Mouse (Mus musculus) spleen, adult 2 months (tissue): ENCODE measurements around the gene Setd1b. TPM values are rescaled to one million over a fixed set of nuclear protein-coding genes. Genes with fewer than 3 reads are reported as not detected.

ENCODE experiments used
- DNase-seq, 2 experiments: peaks; one replicate each; pipeline versions ENCODE4 v3.0.0 to v3.0.0-alpha.2; 2012 to 2021; ENCODE audit warnings: low spot score in 2 of 2, low read depth in 1 of 2
- H3K27ac ChIP-seq: fragments of 200-500 bp; 2 replicates; pipeline ENCODE4 v1.5.1; 2012; ENCODE audit warnings: low read length, inconsistent platforms; ENCODE audit not compliant: insufficient read depth
- H3K27me3 ChIP-seq: fragments of 200-500 bp; 2 replicates; pipeline ENCODE4 v1.6.1; 2012; ENCODE audit warnings: mild to moderate bottlenecking, moderate library complexity, low read length, inconsistent platforms; ENCODE audit not compliant: control insufficient read depth, insufficient read depth
- H3K36me3 ChIP-seq: fragments of 200-500 bp; 2 replicates; pipeline ENCODE4 v1.6.1; 2012; ENCODE audit warnings: mild to moderate bottlenecking, low read length, inconsistent platforms; ENCODE audit not compliant: control insufficient read depth, insufficient read depth
- H3K4me1 ChIP-seq: fragments of 200-500 bp; 2 replicates; pipeline ENCODE4 v1.6.1; 2011; ENCODE audit warnings: inconsistent platforms; ENCODE audit not compliant: control insufficient read depth, insufficient read depth, insufficient read length
- H3K4me3 ChIP-seq: fragments of 200-500 bp; 2 replicates; pipeline ENCODE4 v1.5.1; 2011; ENCODE audit warnings: mild to moderate bottlenecking, inconsistent platforms; ENCODE audit not compliant: insufficient read depth, insufficient read length; ENCODE audit errors: extremely low read depth
- CTCF ChIP-seq: fragments of 200-500 bp; IDR thresholded peaks from 2 replicates; pipeline ENCODE4 v1.5.1; 2011; ENCODE audit warnings: mild to moderate bottlenecking, inconsistent platforms; ENCODE audit not compliant: insufficient read depth, insufficient read length, insufficient replicate concordance; ENCODE audit errors: extremely low read depth
- POLR2A ChIP-seq: fragments of 200-500 bp; IDR thresholded peaks from 2 replicates; pipeline ENCODE4 v1.6.1; 2011; ENCODE audit warnings: low read depth, low read length, inconsistent platforms
- WGBS: fragments of 180-500 bp; shearing (Covaris S2); methylation state at CpG from one replicate; pipeline ENCODE4 v1.1.7; 2018; 5-methylcytosine and 5-hydroxymethylcytosine counted together
- polyA plus RNA-seq: library from polyadenylated mRNA; depleted of rRNA; stranded (reverse); fragments of >200 nt; gene quantifications from 2 replicates; pipeline ENCODE4 v1.2.3, GENCODE M21; 2012

Gene Setd1b
- polyA plus RNA-seq, 1 experiment, result 20.5 TPM

DNA sequence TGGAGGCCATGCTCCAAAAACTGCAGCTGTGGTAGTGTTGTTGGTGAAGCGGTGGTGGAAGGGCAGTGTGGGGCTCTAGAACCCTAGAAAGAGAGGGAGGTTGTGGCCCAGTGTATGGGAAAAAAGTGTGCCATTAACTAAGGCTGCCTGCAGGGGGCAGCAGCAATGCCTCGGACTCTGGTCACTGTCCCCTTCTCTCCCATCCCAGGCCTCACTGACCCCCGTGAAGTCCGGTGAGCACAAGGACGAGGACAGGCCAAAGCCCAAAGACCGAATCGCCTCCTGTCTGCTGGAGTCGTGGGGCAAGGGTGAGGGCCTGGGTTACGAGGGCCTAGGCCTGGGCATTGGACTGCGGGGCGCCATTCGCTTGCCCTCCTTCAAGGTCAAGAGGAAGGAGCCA is 14.8 kb downstream of the Setd1b start:
- WGBS, result 95% methylated on average over 12 of the region's 12 CpGs
- H3K4me1 ChIP-seq, result peaks cover 5% of the 10 kb centered on the region; the same call in 1 of the 2 replicates
- H3K27me3 ChIP-seq, result no peaks in the 10 kb centered on the region
- H3K27ac ChIP-seq, result no peak overlapping the region
- H3K4me3 ChIP-seq, result no peak overlapping the region
- H3K36me3 ChIP-seq, result peaks cover 55% of the 10 kb centered on the region
- TF ChIP-seq POLR2A, result no peak
- peak; percentile 39; the same call in 1 of the 2 replicates for TF ChIP-seq CTCF
- no peak for DNase-seq

DNA sequence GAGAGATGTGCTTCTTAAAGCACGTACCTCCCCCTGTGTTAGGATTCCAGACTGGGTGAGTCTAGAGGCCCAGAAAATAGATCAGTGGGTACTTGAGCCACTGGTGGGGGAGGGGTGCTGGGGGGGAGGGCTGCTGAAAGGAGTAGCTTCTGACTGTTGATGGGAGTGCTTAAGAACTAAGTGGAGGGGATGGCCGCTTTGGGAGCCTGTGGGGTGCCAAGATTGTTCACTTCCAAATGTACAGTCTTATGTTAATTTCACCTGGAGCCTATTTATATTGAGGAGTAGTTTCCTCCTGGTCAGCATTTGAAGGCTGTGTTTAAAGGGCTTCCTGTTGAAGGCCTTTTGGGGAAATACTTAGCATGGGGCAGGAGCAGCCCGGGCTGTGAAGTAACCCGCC is 16.0 kb downstream of the Setd1b start:
- H3K4me1 ChIP-seq, result no peaks in the 10 kb centered on the region
- TF ChIP-seq CTCF (no peak), POLR2A (no peak)
- no peak for DNase-seq
- H3K27ac ChIP-seq, result no peak overlapping the region
- H3K27me3 ChIP-seq, result no peaks in the 10 kb centered on the region
- 92% methylated on average over 4 of the region's 4 CpGs for WGBS
- H3K36me3 ChIP-seq, result peaks cover 55% of the 10 kb centered on the region
- no peak overlapping the region for H3K4me3 ChIP-seq

DNA sequence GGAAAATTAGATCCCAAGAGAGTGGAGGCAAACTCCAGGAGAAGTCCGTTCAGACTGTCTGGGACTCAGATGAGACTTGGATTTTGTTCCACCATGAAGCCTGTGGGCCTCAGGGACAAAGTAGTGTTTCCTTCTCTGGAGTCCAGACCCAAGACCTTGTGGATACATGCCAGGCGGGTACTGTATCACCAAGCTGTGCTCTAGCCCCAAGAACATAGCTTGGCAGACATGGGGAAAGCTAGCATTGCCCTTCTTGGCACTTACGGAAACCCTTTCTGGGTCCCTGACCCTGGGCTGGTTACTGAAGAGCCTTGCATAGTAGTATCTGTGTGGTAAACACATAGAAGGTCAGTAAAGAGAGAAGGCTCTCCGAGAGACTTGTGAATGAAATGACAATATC is 17.5 kb downstream of the Setd1b start:
- DNase-seq, result no peak
- H3K27me3 ChIP-seq, result no peaks in the 10 kb centered on the region
- peaks cover 66% of the 10 kb centered on the region for H3K36me3 ChIP-seq
- no peak for TF ChIP-seq POLR2A
- TF ChIP-seq CTCF, result no peak
- no peaks in the 10 kb centered on the region for H3K4me1 ChIP-seq
- H3K4me3 ChIP-seq, result no peak overlapping the region
- WGBS, result 94% methylated on average over 4 of the region's 4 CpGs
- H3K27ac ChIP-seq, result no peak overlapping the region

DNA sequence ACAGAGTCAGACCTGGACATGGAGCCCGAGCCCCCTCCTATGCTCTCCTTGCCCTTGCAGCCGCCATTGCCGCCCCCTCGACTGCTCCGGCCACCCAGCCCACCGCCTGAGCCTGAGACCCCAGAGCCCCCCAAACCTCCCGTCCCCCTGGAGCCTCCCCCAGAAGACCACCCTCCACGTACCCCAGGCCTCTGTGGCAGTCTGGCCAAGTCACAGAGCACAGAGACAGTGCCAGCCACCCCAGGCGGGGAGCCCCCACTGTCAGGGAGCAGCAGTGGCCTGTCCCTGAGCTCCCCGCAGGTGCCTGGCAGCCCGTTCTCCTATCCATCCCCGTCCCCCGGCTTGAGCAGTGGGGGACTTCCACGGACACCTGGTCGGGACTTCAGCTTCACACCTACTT is 17.9 kb downstream of the Setd1b start:
- no peak overlapping the region for H3K4me3 ChIP-seq
- DNase-seq, result peak in 1 of 2 experiments; percentile 3
- no peak overlapping the region for H3K27ac ChIP-seq
- TF ChIP-seq POLR2A, result no peak
- TF ChIP-seq CTCF, result no peak
- H3K36me3 ChIP-seq, result peaks cover 70% of the 10 kb centered on the region
- 95% methylated on average over 15 of the region's 15 CpGs for WGBS
- H3K27me3 ChIP-seq, result no peaks in the 10 kb centered on the region
- no peaks in the 10 kb centered on the region for H3K4me1 ChIP-seq

DNA sequence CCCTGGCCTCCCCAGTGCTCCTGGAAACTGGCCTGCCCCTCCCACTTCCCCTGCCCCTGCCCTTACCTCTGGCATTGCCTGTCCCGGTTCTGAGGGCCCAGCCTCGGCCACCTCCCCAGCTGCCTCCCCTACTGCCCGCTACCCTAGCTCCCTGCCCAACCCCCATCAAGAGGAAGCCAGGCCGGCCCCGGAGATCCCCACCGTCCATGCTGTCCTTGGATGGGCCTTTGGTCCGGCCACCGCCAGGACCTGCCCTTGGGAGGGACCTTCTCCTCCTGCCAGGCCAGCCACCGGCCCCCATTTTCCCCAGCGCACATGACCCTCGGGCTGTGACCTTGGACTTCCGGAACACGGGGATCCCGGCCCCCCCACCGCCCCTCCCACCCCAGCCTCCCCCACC is 18.3 kb downstream of the Setd1b start:
- TF ChIP-seq POLR2A (no peak), CTCF (no peak)
- no peaks in the 10 kb centered on the region for H3K27me3 ChIP-seq
- no peak overlapping the region for H3K4me3 ChIP-seq
- H3K36me3 ChIP-seq, result peaks cover 70% of the 10 kb centered on the region
- H3K4me1 ChIP-seq, result no peaks in the 10 kb centered on the region
- DNase-seq, result peak in 1 of 2 experiments; percentile 4
- WGBS, result 93% methylated on average over 15 of the region's 15 CpGs
- H3K27ac ChIP-seq, result no peak overlapping the region

DNA sequence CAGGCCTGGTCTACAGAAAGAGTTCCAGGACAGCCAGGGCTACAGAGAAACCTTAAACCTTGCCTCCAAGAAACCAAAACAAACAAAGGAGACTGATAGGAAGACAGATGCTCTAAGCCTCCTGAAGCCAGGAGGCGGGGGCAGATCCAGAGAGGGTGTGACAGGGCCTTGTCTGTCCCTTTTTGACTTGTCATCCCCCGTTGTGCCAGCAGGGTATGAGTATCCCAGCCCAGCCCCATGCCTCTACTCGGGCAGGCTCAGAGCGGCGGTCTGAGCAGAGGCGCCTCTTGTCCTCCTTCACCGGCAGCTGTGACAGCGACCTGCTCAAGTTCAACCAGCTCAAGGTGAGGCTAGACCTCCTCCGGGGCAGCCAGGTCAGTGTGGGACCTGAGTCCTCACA is 20.9 kb downstream of the Setd1b start:
- TF ChIP-seq CTCF, result no peak
- TF ChIP-seq POLR2A, result no peak
- Histone ChIP-seq H3K4me3 (no peak overlapping the region), H3K4me1 (no peaks in the 10 kb centered on the region), H3K27ac (no peak overlapping the region), H3K27me3 (no peaks in the 10 kb centered on the region), H3K36me3 (peaks cover 73% of the 10 kb centered on the region)
- 89% methylated on average over 9 of the region's 9 CpGs for WGBS
- peak in 1 of 2 experiments; percentile 2 for DNase-seq

DNA sequence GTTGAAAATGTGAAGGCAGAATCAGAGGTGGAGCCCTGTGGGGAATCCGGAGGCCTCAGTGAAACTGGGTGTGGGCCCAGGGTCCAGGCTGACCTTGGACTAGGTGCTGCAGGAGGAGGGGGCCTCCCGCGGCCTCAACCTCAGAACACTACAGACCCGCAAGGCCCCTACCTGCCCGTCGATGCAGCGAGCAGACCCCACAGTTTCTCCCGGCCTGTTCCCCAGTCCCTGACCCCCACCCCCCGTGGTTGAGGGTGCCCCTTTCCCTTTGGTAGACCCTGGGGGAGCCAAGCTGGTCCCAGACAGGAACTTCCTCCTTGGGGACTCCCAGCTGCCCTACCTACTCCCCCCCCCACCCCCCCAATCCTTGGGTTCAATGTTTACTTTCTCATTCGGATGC is 24.4 kb downstream of the Setd1b start:
- H3K4me3 ChIP-seq, result no peak overlapping the region
- H3K27ac ChIP-seq, result no peak overlapping the region
- no peaks in the 10 kb centered on the region for H3K27me3 ChIP-seq
- 83% methylated on average over 10 of the region's 10 CpGs for WGBS
- peaks cover 43% of the 10 kb centered on the region for H3K36me3 ChIP-seq
- DNase-seq, result no peak
- no peaks in the 10 kb centered on the region for H3K4me1 ChIP-seq
- TF ChIP-seq CTCF (no peak), POLR2A (no peak)
